Mouse (Mus musculus): ENCODE data around the gene Itln1.

DNA sequence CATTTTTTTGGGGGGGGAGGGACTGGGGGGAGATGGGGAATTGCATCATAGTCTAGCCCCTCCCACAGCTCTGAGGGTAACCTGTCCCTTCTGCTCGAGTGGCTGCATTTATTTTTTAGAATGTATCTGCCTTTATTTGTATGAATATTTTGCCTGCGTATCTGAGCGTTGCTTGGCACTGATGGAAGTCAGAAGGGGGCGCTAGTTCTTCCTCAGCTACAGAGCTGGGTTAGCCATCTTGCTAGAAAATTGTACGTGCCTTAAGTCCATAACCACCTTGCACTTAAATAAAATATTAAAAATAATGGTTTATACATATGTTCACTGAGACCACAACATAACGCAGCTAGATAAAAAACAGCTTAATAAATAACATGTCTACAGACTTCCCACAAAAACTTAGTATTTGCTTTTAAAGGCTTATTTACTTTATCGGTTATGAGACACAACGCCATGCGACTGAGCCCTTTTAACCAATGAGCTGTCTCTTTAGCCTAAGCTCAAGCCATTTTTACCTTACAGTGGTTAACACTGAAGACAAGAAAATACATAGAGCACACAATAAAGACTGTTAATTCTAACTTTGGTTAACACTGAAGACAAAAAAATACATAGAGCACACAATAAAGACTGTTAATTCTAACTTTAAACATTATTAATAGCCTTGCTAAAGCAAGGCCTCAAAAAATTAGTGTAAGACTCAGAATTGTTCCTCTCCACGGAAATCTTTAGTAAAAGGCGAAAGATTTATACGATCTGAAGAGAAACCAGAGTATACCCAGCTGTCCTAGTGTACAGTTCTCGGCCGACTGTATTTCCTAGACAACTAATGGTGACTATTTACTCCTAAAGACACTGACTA, 32.5 kb downstream of the Itln1 start:
- TF ChIP-seq CTCF (conservative IDR thresholded peaks at IDR 0.05; ENCODE audit: low read length) (peak; percentile 49), NANOG (IDR thresholded peaks at IDR 0.05; ENCODE audit: borderline replicate concordance, low read length) (no peak), POU5F1 (IDR thresholded peaks at IDR 0.05; ENCODE audit: borderline replicate concordance, low read length) (no peak)
